Mouse (Mus musculus): Measurements from ENCODE around the gene Srpk2. TPM values are rescaled to one million over a fixed set of nuclear protein-coding genes. Genes with fewer than 3 reads are reported as not detected.
"Not testable (repeated sequence)": the region's sequence is repeated elsewhere in the genome, so short reads cannot be mapped to it uniquely, and the experiment has no call there.

Gene Srpk2
- polyA plus RNA-seq, 1 experiment from 2014 or later: 46.4 TPM

- H3K4me3 ChIP-seq (ENCODE audit: low read depth, low read length): no peak overlapping the region
- no peak overlapping the region for H3K9ac ChIP-seq (ENCODE audit: low read depth, low read length)
- no peaks in the 10 kb centered on the region for H3K27me3 ChIP-seq (ENCODE audit: control insufficient read depth, insufficient read depth, low read length)
- no peak for ATAC-seq (replicated peaks; ENCODE audit: insufficient number of reproducible peaks, low FRiP score, low TSS enrichment)
- no peaks in the 10 kb centered on the region for H3K9me3 ChIP-seq (replicated peaks; ENCODE audit: control insufficient read depth, low read length)
- 73% methylated on average over 4 of the region's 4 CpGs for WGBS (ENCODE audit: insufficient replicate concordance)
- peaks cover 3% of the 10 kb centered on the region; the same call in 1 of the 2 replicates for H3K4me1 ChIP-seq (ENCODE audit: control insufficient read depth, insufficient read depth, low read length)
- H3K36me3 ChIP-seq (ENCODE audit: control insufficient read depth, insufficient read depth, low read length): peaks cover 39% of the 10 kb centered on the region
- no peak overlapping the region for H3K4me2 ChIP-seq
- no peak overlapping the region for H3K27ac ChIP-seq (ENCODE audit: low read depth, low read length)
Measured at GRCm38 (mm10) chr5:23489231-23489630, 195.2 kb downstream of the Srpk2 start.

DNA sequence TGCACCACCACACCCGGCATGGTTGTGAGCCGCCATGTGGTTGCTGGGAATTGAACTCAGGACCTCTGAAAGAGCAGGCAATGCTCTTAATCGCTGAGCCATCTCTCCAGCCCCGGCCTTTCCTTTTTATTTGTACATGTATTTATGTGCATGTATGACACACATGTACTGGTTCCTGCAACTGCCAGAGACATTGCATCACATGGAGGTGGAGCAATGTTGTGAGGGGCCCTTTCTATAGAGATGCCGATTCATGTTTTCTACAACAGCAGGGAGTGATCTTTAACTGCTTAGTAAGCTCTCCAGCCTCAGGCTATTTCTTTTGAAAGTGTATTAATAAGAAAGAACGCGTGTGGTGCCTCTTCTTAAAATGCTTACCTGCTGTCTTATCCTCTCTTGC lies 200.6 kb downstream of the Srpk2 start:
- no peak overlapping the region for H3K4me2 ChIP-seq
- 94% methylated on average over 7 of the region's 7 CpGs for WGBS (ENCODE audit: insufficient replicate concordance)
- no peaks in the 10 kb centered on the region for H3K4me1 ChIP-seq (ENCODE audit: control insufficient read depth, insufficient read depth, low read length)
- peaks cover 31% of the 10 kb centered on the region for H3K36me3 ChIP-seq (ENCODE audit: control insufficient read depth, insufficient read depth, low read length)
- no peak overlapping the region for H3K9ac ChIP-seq (ENCODE audit: low read depth, low read length)
- ATAC-seq (replicated peaks; ENCODE audit: insufficient number of reproducible peaks, low FRiP score, low TSS enrichment): no peak
- no peak overlapping the region for H3K4me3 ChIP-seq (ENCODE audit: low read depth, low read length)
- H3K9me3 ChIP-seq (replicated peaks; ENCODE audit: control insufficient read depth, low read length): no peaks in the 10 kb centered on the region
- H3K27me3 ChIP-seq (ENCODE audit: control insufficient read depth, insufficient read depth, low read length): no peaks in the 10 kb centered on the region
- no peak overlapping the region for H3K27ac ChIP-seq (ENCODE audit: low read depth, low read length)

GRCm38 (mm10) chr5:23473098-23473873 lies 211.1 kb downstream of the Srpk2 start:
- ATAC-seq (replicated peaks; ENCODE audit: insufficient number of reproducible peaks, low FRiP score, low TSS enrichment): no peak
- Histone ChIP-seq H3K4me2 (no peak overlapping the region), H3K4me3 (ENCODE audit: low read depth, low read length) (no peak overlapping the region), H3K9me3 (replicated peaks; ENCODE audit: control insufficient read depth, low read length) (no peaks in the 10 kb centered on the region), H3K36me3 (ENCODE audit: control insufficient read depth, insufficient read depth, low read length) (peaks cover 26% of the 10 kb centered on the region), H3K27me3 (ENCODE audit: control insufficient read depth, insufficient read depth, low read length) (no peaks in the 10 kb centered on the region), H3K27ac (ENCODE audit: low read depth, low read length) (no peak overlapping the region), H3K9ac (ENCODE audit: low read depth, low read length) (no peak overlapping the region), H3K4me1 (ENCODE audit: control insufficient read depth, insufficient read depth, low read length) (no peaks in the 10 kb centered on the region)
- WGBS (ENCODE audit: insufficient replicate concordance): 70% methylated on average over 6 of the region's 6 CpGs

DNA sequence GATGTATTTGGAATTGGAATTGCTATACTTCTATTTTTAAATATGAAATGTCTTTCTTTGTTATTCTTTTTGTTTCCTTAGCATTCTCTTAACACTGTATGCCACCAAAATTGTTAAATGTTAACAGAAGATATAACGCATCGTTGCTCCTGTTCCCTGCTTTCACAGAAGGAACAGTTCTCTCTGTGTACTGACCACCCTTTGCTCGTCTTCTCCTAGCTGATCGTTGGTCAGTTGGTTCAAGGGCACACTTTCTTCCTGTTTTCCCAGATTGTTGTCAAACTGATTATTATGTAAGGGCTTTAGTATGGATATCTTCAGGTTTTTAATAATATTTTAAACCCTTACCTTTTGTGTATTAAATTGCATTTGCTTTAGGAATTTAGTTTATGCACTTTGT lies 217.9 kb downstream of the Srpk2 start:
- Histone ChIP-seq H3K9me3 (replicated peaks; ENCODE audit: control insufficient read depth, low read length) (no peaks in the 10 kb centered on the region), H3K27ac (ENCODE audit: low read depth, low read length) (no peak overlapping the region), H3K4me1 (ENCODE audit: control insufficient read depth, insufficient read depth, low read length) (no peaks in the 10 kb centered on the region), H3K4me3 (ENCODE audit: low read depth, low read length) (no peak overlapping the region), H3K9ac (ENCODE audit: low read depth, low read length) (no peak overlapping the region), H3K4me2 (no peak overlapping the region), H3K27me3 (ENCODE audit: control insufficient read depth, insufficient read depth, low read length) (no peaks in the 10 kb centered on the region), H3K36me3 (ENCODE audit: control insufficient read depth, insufficient read depth, low read length) (peaks cover 13% of the 10 kb centered on the region)
- ATAC-seq (replicated peaks; ENCODE audit: insufficient number of reproducible peaks, low FRiP score, low TSS enrichment): no peak
- 91% methylated on average over 4 of the region's 4 CpGs for WGBS (ENCODE audit: insufficient replicate concordance)

- Histone ChIP-seq H3K4me3 (ENCODE audit: low read depth, low read length) (no peak overlapping the region), H3K9ac (ENCODE audit: low read depth, low read length) (no peak overlapping the region), H3K9me3 (replicated peaks; ENCODE audit: control insufficient read depth, low read length) (no peaks in the 10 kb centered on the region), H3K4me1 (ENCODE audit: control insufficient read depth, insufficient read depth, low read length) (no peaks in the 10 kb centered on the region), H3K27me3 (ENCODE audit: control insufficient read depth, insufficient read depth, low read length) (no peaks in the 10 kb centered on the region), H3K27ac (ENCODE audit: low read depth, low read length) (no peak overlapping the region), H3K4me2 (no peak overlapping the region), H3K36me3 (ENCODE audit: control insufficient read depth, insufficient read depth, low read length) (peaks cover 4% of the 10 kb centered on the region; the same call in 1 of the 2 replicates)
- no peak for ATAC-seq (replicated peaks; ENCODE audit: insufficient number of reproducible peaks, low FRiP score, low TSS enrichment)
- WGBS (ENCODE audit: insufficient replicate concordance): 92% methylated on average over 8 of the region's 8 CpGs
Measured at GRCm38 (mm10) chr5:23464743-23465142, 219.7 kb downstream of the Srpk2 start.

DNA sequence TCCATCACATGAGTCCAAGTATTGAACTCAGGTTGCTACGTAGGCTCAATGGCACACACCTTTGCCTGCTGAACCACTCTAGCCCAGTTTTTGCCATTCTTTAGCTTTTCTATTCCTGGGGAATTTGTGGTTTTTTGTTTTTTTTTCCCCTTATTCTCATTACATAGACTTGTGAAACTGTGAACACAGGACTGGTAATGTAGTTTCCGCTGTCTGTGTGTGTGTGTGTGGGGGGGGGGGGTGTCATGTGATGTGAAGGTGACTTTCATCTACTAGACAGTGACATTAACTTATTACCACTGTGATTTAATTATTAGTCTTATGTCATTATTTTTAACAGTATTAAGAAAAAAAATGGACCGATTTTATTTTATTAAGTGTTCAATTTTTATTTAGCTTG lies 220.2 kb downstream of the Srpk2 start:
- no peak for ATAC-seq (replicated peaks; ENCODE audit: insufficient number of reproducible peaks, low FRiP score, low TSS enrichment)
- no peak overlapping the region for H3K9ac ChIP-seq (ENCODE audit: low read depth, low read length)
- no peak overlapping the region for H3K27ac ChIP-seq (ENCODE audit: low read depth, low read length)
- WGBS (ENCODE audit: insufficient replicate concordance): 91% methylated on average over 3 of the region's 3 CpGs
- H3K36me3 ChIP-seq (ENCODE audit: control insufficient read depth, insufficient read depth, low read length): peaks cover 4% of the 10 kb centered on the region; the same call in 1 of the 2 replicates
- H3K9me3 ChIP-seq (replicated peaks; ENCODE audit: control insufficient read depth, low read length): no peaks in the 10 kb centered on the region
- no peaks in the 10 kb centered on the region for H3K4me1 ChIP-seq (ENCODE audit: control insufficient read depth, insufficient read depth, low read length)
- H3K4me2 ChIP-seq: no peak overlapping the region
- no peak overlapping the region for H3K4me3 ChIP-seq (ENCODE audit: low read depth, low read length)
- no peaks in the 10 kb centered on the region for H3K27me3 ChIP-seq (ENCODE audit: control insufficient read depth, insufficient read depth, low read length)

DNA sequence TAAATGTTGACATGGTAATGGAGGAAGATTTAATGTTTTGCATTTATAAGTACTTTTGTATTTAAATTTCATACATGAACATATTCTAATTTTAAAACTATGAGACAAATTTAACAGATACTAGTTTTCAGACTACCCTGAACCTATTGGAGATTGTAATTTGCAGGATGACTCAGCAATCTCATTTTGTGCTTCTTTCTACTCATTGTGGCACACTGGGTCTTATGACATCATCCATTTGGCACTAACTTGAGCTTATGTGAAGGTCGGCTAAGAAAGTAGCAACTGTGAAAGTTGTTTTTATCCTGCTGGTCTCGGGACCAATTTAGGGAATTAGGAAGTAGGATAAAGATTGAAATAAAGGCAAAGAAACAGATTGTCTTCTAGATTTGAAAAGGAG lies 222.7 kb downstream of the Srpk2 start:
- 61% methylated on average over 2 of the region's 2 CpGs for WGBS (ENCODE audit: insufficient replicate concordance)
- H3K9ac ChIP-seq (ENCODE audit: low read depth, low read length): no peak overlapping the region
- no peaks in the 10 kb centered on the region for H3K4me1 ChIP-seq (ENCODE audit: control insufficient read depth, insufficient read depth, low read length)
- ATAC-seq (replicated peaks; ENCODE audit: insufficient number of reproducible peaks, low FRiP score, low TSS enrichment): no peak
- H3K4me3 ChIP-seq (ENCODE audit: low read depth, low read length): no peak overlapping the region
- H3K27me3 ChIP-seq (ENCODE audit: control insufficient read depth, insufficient read depth, low read length): no peaks in the 10 kb centered on the region
- H3K9me3 ChIP-seq (replicated peaks; ENCODE audit: control insufficient read depth, low read length): no peaks in the 10 kb centered on the region
- H3K36me3 ChIP-seq (ENCODE audit: control insufficient read depth, insufficient read depth, low read length): no peaks in the 10 kb centered on the region
- H3K27ac ChIP-seq (ENCODE audit: low read depth, low read length): no peak overlapping the region
- no peak overlapping the region for H3K4me2 ChIP-seq

GRCm38 (mm10) chr5:23453561-23453960 lies 230.9 kb downstream of the Srpk2 start:
- not testable (repeated sequence) for H3K4me2 ChIP-seq; H3K27me3 ChIP-seq (ENCODE audit: control insufficient read depth, insufficient read depth, low read length); H3K9me3 ChIP-seq (replicated peaks; ENCODE audit: control insufficient read depth, low read length); H3K9ac ChIP-seq (ENCODE audit: low read depth, low read length); ATAC-seq (replicated peaks; ENCODE audit: insufficient number of reproducible peaks, low FRiP score, low TSS enrichment); H3K4me1 ChIP-seq (ENCODE audit: control insufficient read depth, insufficient read depth, low read length); H3K27ac ChIP-seq (ENCODE audit: low read depth, low read length); H3K4me3 ChIP-seq (ENCODE audit: low read depth, low read length); H3K36me3 ChIP-seq (ENCODE audit: control insufficient read depth, insufficient read depth, low read length)
- 92% methylated on average over 2 of the region's 2 CpGs for WGBS (ENCODE audit: insufficient replicate concordance)
